Mouse (Mus musculus) kidney, adult 2 months (tissue): Measurements from ENCODE around the gene Acacb. TPM values are rescaled to one million over a fixed set of nuclear protein-coding genes. Genes with fewer than 3 reads are reported as not detected.

Experiments
- DNase-seq: peaks from one replicate; pipeline ENCODE4 v3.0.0; 2021
- H3K27ac ChIP-seq: fragments of 200-500 bp; 2 replicates; pipeline ENCODE4 v1.5.1; 2012; ENCODE audit warnings: low read depth, low read length, control low read depth, inconsistent platforms; ENCODE audit not compliant: insufficient read depth
- H3K27me3 ChIP-seq: fragments of 200-500 bp; replicated peaks from 2 replicates; pipeline ENCODE4 v1.6.1; 2012; ENCODE audit warnings: mild to moderate bottlenecking, moderate library complexity, low read length, inconsistent platforms; ENCODE audit not compliant: control insufficient read depth, insufficient read depth
- H3K36me3 ChIP-seq: fragments of 200-500 bp; 2 replicates; pipeline ENCODE4 v1.6.1; 2012; ENCODE audit warnings: mild to moderate bottlenecking, moderate library complexity, low read length, inconsistent platforms; ENCODE audit not compliant: control insufficient read depth, insufficient read depth
- H3K4me1 ChIP-seq: fragments of 200-500 bp; 2 replicates; pipeline ENCODE4 v1.6.1; 2011; ENCODE audit warnings: low read length; ENCODE audit not compliant: control insufficient read depth, insufficient read depth
- H3K4me3 ChIP-seq: fragments of 200-500 bp; 2 replicates; pipeline ENCODE4 v1.5.1; 2011; ENCODE audit warnings: mild to moderate bottlenecking, low read depth, low read length, control low read depth; ENCODE audit not compliant: insufficient read depth
- CTCF ChIP-seq: fragments of 200-500 bp; conservative IDR thresholded peaks from 2 replicates; pipeline ENCODE4 v1.5.1; 2011; ENCODE audit warnings: low read depth, mild to moderate bottlenecking, control low read depth, low read length, moderate library complexity, mixed read lengths; ENCODE audit not compliant: insufficient read depth, insufficient read length
- POLR2A ChIP-seq: fragments of 200-500 bp; IDR thresholded peaks from one replicate; pipeline ENCODE4 v1.6.1; 2011; ENCODE audit warnings: low read depth, low read length, control low read depth
- WGBS: fragments of 180-500 bp; shearing (Covaris S2); methylation state at CpG from one replicate; pipeline ENCODE4 v1.1.7; 2018; 5-methylcytosine and 5-hydroxymethylcytosine counted together
- polyA plus RNA-seq: library from polyadenylated mRNA; depleted of rRNA; stranded (reverse); fragments of >200 nt; gene quantifications from 2 replicates; pipeline ENCODE4 v1.2.3, GENCODE M21; 2012

Gene Acacb
- polyA plus RNA-seq, 1 experiment: 34.5 TPM

- WGBS: 64% methylated on average over 13 of the region's 13 CpGs
- no peaks in the 10 kb centered on the region for H3K4me1 ChIP-seq
- no peaks in the 10 kb centered on the region for H3K27me3 ChIP-seq
- TF ChIP-seq CTCF (no peak), POLR2A (no peak)
- no peak for DNase-seq
- H3K4me3 ChIP-seq: no peak overlapping the region
- no peaks in the 10 kb centered on the region for H3K36me3 ChIP-seq
- no peak overlapping the region for H3K27ac ChIP-seq
Measured at GRCm38 (mm10) chr5:114284604-114285397, 138.5 kb downstream of the Acacb start.

DNA sequence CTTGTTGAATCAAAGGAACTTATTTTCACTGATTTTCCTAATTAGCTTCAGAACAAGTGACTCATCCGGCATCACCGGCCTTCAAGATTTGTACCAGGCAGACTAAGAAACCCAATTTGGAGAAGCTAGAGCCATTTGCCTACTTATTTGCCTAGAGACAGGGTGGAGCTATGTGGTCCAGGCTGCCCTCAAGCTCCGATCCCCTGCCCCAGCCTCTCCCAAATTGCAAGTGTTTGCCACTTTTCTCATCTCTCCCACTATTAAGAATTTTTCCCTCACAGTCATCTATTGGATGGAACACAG, 139.0 kb downstream of the Acacb start:
- H3K4me3 ChIP-seq: no peak overlapping the region
- WGBS: 92% methylated on average over 3 of the region's 3 CpGs
- no peak for TF ChIP-seq CTCF
- no peak for TF ChIP-seq POLR2A
- no peaks in the 10 kb centered on the region for H3K4me1 ChIP-seq
- H3K36me3 ChIP-seq: no peaks in the 10 kb centered on the region
- H3K27me3 ChIP-seq: no peaks in the 10 kb centered on the region
- H3K27ac ChIP-seq: no peak overlapping the region
- DNase-seq: no peak

DNA sequence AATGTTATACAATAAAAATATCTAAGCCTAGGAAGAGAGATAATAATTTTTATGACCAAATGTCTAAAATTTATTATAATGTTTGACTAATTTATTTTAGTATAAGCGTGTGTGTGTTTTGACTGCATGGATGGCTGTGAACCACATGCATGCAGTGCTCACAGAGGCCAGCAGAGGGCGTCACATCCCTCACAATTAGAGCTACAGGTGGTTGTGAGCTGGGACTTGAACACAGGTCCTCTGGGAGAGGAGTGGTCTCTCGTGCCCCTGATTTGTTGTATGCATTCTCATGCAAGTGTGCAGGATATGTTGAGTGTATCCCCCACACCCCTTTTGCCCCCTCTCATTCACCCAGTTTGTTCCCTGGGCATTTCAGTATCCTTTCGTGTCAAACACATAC, 139.8 kb downstream of the Acacb start:
- WGBS: 80% methylated on average over 4 of the region's 4 CpGs
- Histone ChIP-seq H3K27me3 (no peaks in the 10 kb centered on the region), H3K4me3 (no peak overlapping the region), H3K4me1 (no peaks in the 10 kb centered on the region), H3K36me3 (no peaks in the 10 kb centered on the region), H3K27ac (no peak overlapping the region)
- DNase-seq: no peak
- TF ChIP-seq POLR2A: no peak
- peak; percentile 35; the same call in 1 of the 2 replicates for TF ChIP-seq CTCF

DNA sequence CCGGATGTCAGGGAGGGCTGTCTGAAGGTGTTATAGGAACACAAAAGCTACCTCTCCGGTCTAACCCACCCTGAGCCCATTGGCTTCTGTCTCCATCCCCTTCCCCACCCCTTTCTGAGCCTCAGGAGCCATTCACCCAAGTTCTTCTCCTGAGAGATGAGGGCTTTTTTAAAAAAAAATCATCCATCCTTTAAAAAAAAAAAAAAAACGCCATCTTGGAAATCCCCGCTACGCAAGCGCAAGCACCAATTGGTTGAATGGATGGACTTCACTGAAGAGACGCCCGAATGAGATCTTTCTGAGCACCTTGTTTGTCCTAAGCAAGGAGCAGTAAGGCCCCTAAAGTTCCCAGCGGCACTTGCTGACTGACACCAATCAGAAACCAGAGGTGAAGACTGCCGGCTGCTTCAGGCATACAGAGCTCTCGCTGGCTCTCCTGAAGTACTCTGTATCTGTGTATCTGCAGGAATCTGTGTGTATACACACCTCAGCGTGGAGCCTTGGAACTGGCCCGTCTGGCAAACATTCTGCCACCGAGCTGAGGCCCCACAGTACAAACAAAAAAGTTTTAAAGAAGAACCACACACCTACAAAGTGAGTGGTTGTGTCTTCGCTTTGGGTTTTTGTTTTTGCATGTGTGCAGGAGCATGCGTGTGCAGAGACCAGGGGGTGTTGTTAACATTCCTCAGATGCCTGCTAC, 140.7 kb downstream of the Acacb start:
- DNase-seq: no peak
- H3K4me3 ChIP-seq: no peak overlapping the region
- no peak overlapping the region for H3K27ac ChIP-seq
- 84% methylated on average over 16 of the region's 16 CpGs for WGBS
- TF ChIP-seq CTCF: no peak
- H3K27me3 ChIP-seq: no peaks in the 10 kb centered on the region
- H3K4me1 ChIP-seq: no peaks in the 10 kb centered on the region
- H3K36me3 ChIP-seq: no peaks in the 10 kb centered on the region

GRCm38 (mm10) chr5:114288396-114288795, 142.1 kb downstream of the Acacb start:
- H3K4me3 ChIP-seq: no peak overlapping the region
- H3K27me3 ChIP-seq: no peaks in the 10 kb centered on the region
- H3K36me3 ChIP-seq: no peaks in the 10 kb centered on the region
- H3K27ac ChIP-seq: no peak overlapping the region
- DNase-seq: no peak
- 37% methylated on average over 5 of the region's 5 CpGs for WGBS
- H3K4me1 ChIP-seq: no peaks in the 10 kb centered on the region
- TF ChIP-seq CTCF: no peak
- no peak for TF ChIP-seq POLR2A

DNA sequence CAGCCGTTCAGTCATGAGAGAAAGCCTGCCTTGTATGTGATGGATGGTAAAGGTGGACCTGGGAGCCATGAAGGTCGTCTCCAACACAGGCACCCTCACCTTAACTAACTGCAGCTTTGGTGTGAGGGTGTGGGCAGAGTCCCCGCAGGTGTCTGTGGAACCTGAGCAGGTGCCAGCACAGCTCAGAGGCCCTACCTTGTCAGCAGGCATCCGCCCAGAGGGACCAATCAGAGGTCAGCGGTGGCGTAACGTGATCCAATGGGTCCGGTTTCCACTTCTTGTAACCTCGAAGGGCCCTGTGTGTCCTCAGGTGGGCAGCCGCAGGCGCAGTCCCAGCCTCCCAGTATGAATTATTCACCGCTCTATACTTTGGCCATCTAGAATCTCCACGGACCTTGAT, 142.5 kb downstream of the Acacb start, which contains the start of gene Myo1h:
Gene Myo1h (plus strand): TSS at position 293 of the 400 bp plus-strand sequence.
- WGBS: 29% methylated on average over 13 of the region's 13 CpGs
- Histone ChIP-seq H3K27ac (no peak within 1 kb of the TSS), H3K36me3 (no peaks in the 10 kb centered on the region), H3K4me1 (no peaks in the 10 kb centered on the region), H3K27me3 (no peaks in the 10 kb centered on the region), H3K4me3 (no peak within 1 kb of the TSS)
- DNase-seq: no peak
- TF ChIP-seq POLR2A (no peak), CTCF (no peak)

GRCm38 (mm10) chr5:114290004-114290403, 143.7 kb downstream of the Acacb start:
- H3K27ac ChIP-seq: no peak overlapping the region
- no peak for DNase-seq
- no peak overlapping the region for H3K4me3 ChIP-seq
- WGBS: 84% methylated on average over 3 of the region's 3 CpGs
- H3K36me3 ChIP-seq: no peaks in the 10 kb centered on the region
- H3K4me1 ChIP-seq: no peaks in the 10 kb centered on the region
- no peak for TF ChIP-seq POLR2A
- TF ChIP-seq CTCF: no peak
- no peaks in the 10 kb centered on the region for H3K27me3 ChIP-seq
